Mouse (Mus musculus): Measurements from ENCODE around the gene Slc10a6. TPM values are rescaled to one million over a fixed set of nuclear protein-coding genes. Genes with fewer than 3 reads are reported as not detected.

The Slc10a6 gene
- total and polyA plus RNA-seq, 2 experiments, result 0.06 to 0.37 TPM

GRCm38 (mm10) chr5:103612316-103612715 lies 16.9 kb downstream of the Slc10a6 start:
- no peaks in the 10 kb centered on the region for H3K4me1 ChIP-seq (ENCODE audit: control insufficient read depth, insufficient read depth, low read length)
- no peak overlapping the region for H3K9ac ChIP-seq (ENCODE audit: low read depth, low read length)
- no peak for DNase-seq (ENCODE audit: extremely low read depth, low read depth, low spot score)
- no peak for TF ChIP-seq POLR2A (IDR thresholded peaks at IDR 0.05; ENCODE audit: extremely low read depth, insufficient read depth, low read length)
- peak; percentile 29; the same call in 1 of the 2 replicates for TF ChIP-seq CTCF (IDR thresholded peaks at IDR 0.05; ENCODE audit: low read depth, low read length)
- 83% methylated on average over 7 of the region's 7 CpGs for WGBS
- H3K36me3 ChIP-seq (ENCODE audit: control insufficient read depth, insufficient read depth, low read length), result no peaks in the 10 kb centered on the region; the same call in 1 of the 2 replicates
- H3K79me2 ChIP-seq (ENCODE audit: control insufficient read depth, insufficient read depth, low read length), result no peaks in the 10 kb centered on the region
- no peak overlapping the region for H3K4me3 ChIP-seq (ENCODE audit: insufficient read depth, low read depth, low read length)
- no peaks in the 10 kb centered on the region for H3K27me3 ChIP-seq (ENCODE audit: control insufficient read depth, insufficient read depth, low read length)
- H3K27ac ChIP-seq (replicated peaks; ENCODE audit: insufficient read depth, low read depth, low read length), result no peak overlapping the region

GRCm38 (mm10) chr5:103610856-103611472 lies 18.2 kb downstream of the Slc10a6 start:
- 86% methylated on average over 10 of the region's 10 CpGs for WGBS
- DNase-seq (ENCODE audit: extremely low read depth, low read depth, low spot score), result no peak

DNA sequence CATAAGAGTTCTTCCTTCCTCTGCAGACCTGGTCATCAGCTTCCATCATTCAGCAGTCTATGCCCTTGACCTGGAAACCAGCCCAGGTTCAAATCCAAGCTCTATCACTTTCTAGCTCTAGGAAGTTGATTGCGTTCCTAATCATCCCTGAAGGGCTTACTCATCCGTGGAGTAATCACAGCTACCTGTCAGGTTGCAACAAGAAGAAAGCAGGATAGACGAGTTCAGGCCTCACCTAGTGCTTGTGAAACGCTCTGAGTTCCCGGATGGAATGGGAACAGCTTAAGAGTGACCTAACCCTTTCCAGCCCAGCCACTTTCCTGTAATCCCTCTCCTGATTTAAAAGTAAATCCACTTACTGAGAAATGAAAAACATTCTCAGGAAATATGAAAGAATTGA lies 19.1 kb downstream of the Slc10a6 start:
- Histone ChIP-seq H3K36me3 (ENCODE audit: control insufficient read depth, insufficient read depth, low read length) (no peaks in the 10 kb centered on the region; the same call in 1 of the 2 replicates), H3K79me2 (ENCODE audit: control insufficient read depth, insufficient read depth, low read length) (no peaks in the 10 kb centered on the region), H3K27ac (replicated peaks; ENCODE audit: insufficient read depth, low read depth, low read length) (no peak overlapping the region), H3K4me3 (ENCODE audit: insufficient read depth, low read depth, low read length) (no peak overlapping the region), H3K27me3 (ENCODE audit: control insufficient read depth, insufficient read depth, low read length) (no peaks in the 10 kb centered on the region), H3K4me1 (ENCODE audit: control insufficient read depth, insufficient read depth, low read length) (no peaks in the 10 kb centered on the region), H3K9ac (ENCODE audit: low read depth, low read length) (no peak overlapping the region)
- WGBS, result 73% methylated on average over 5 of the region's 5 CpGs
- TF ChIP-seq CTCF (IDR thresholded peaks at IDR 0.05; ENCODE audit: low read depth, low read length), result no peak
- no peak for TF ChIP-seq POLR2A (IDR thresholded peaks at IDR 0.05; ENCODE audit: extremely low read depth, insufficient read depth, low read length)
- no peak for DNase-seq (ENCODE audit: extremely low read depth, low read depth, low spot score)

More at GRCm38 (mm10) chr5:103610856-103611472, 18.2 kb downstream of the Slc10a6 start:
- Histone ChIP-seq H3K4me3 (ENCODE audit: insufficient read depth, low read depth, low read length) (no peak overlapping the region), H3K27me3 (ENCODE audit: control insufficient read depth, insufficient read depth, low read length) (no peaks in the 10 kb centered on the region), H3K4me1 (ENCODE audit: control insufficient read depth, insufficient read depth, low read length) (no peaks in the 10 kb centered on the region), H3K36me3 (ENCODE audit: control insufficient read depth, insufficient read depth, low read length) (no peaks in the 10 kb centered on the region; the same call in 1 of the 2 replicates), H3K79me2 (ENCODE audit: control insufficient read depth, insufficient read depth, low read length) (no peaks in the 10 kb centered on the region), H3K9ac (ENCODE audit: low read depth, low read length) (no peak overlapping the region), H3K27ac (replicated peaks; ENCODE audit: insufficient read depth, low read depth, low read length) (no peak overlapping the region)
- TF ChIP-seq CTCF (IDR thresholded peaks at IDR 0.05; ENCODE audit: low read depth, low read length), result no peak

- H3K27me3 ChIP-seq (ENCODE audit: control insufficient read depth, insufficient read depth, low read length), result no peaks in the 10 kb centered on the region
- no peak overlapping the region for H3K4me3 ChIP-seq (ENCODE audit: insufficient read depth, low read depth, low read length)
- no peaks in the 10 kb centered on the region for H3K4me1 ChIP-seq (ENCODE audit: control insufficient read depth, insufficient read depth, low read length)
- H3K79me2 ChIP-seq (ENCODE audit: control insufficient read depth, insufficient read depth, low read length), result no peaks in the 10 kb centered on the region
- no peaks in the 10 kb centered on the region; the same call in 1 of the 2 replicates for H3K36me3 ChIP-seq (ENCODE audit: control insufficient read depth, insufficient read depth, low read length)
- WGBS, result 89% methylated on average over 7 of the region's 7 CpGs
- no peak for DNase-seq (ENCODE audit: extremely low read depth, low read depth, low spot score)
- no peak overlapping the region for H3K27ac ChIP-seq (replicated peaks; ENCODE audit: insufficient read depth, low read depth, low read length)
- TF ChIP-seq POLR2A (IDR thresholded peaks at IDR 0.05; ENCODE audit: extremely low read depth, insufficient read depth, low read length), result no peak
- TF ChIP-seq CTCF (IDR thresholded peaks at IDR 0.05; ENCODE audit: low read depth, low read length), result no peak
- H3K9ac ChIP-seq (ENCODE audit: low read depth, low read length), result no peak overlapping the region
Observed at GRCm38 (mm10) chr5:103605707-103606106, 23.5 kb downstream of the Slc10a6 start.

DNA sequence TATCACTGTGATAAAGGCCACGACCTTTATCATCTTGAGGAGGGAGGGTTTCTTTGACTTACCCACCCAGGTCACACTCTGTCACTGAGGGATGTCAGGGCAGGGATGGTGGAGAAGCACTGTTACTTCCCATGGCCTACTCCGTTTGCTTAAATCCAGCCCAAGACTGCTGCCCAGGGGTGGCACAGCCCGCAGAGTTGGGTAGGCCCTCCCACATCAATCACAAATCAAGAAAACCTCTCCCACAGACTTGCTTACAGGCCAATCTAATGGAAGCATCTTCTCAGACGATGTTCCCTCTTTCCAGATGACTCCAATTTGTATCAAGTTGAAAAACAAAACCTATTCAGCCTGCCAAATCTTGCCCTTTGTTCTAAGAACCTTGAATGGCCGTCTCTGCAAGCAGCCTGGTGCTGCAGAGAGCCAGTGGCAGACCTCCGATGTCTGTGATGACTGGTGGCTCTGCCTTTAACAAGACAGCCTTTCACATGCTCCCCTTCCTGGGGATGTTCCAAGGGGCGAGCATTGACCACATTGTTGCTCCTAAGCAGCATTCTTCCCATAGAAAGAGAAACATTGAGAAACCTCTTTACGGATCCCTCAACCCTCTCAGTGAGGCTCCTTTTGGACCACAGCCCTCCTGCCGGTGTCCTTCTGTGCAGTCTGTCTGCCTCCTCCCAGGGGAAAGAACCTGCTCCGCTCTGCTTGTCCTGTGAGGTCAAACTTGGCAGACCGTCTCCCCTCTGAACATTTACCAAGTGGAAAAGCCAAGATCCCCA lies 25.9 kb downstream of the Slc10a6 start:
- H3K4me1 ChIP-seq (ENCODE audit: control insufficient read depth, insufficient read depth, low read length), result no peaks in the 10 kb centered on the region
- 87% methylated on average over 11 of the region's 11 CpGs for WGBS
- H3K9ac ChIP-seq (ENCODE audit: low read depth, low read length), result no peak overlapping the region
- no peak for DNase-seq (ENCODE audit: extremely low read depth, low read depth, low spot score)
- no peak overlapping the region for H3K4me3 ChIP-seq (ENCODE audit: insufficient read depth, low read depth, low read length)
- no peaks in the 10 kb centered on the region for H3K27me3 ChIP-seq (ENCODE audit: control insufficient read depth, insufficient read depth, low read length)
- H3K79me2 ChIP-seq (ENCODE audit: control insufficient read depth, insufficient read depth, low read length), result no peaks in the 10 kb centered on the region
- H3K36me3 ChIP-seq (ENCODE audit: control insufficient read depth, insufficient read depth, low read length), result no peaks in the 10 kb centered on the region
- TF ChIP-seq POLR2A (IDR thresholded peaks at IDR 0.05; ENCODE audit: extremely low read depth, insufficient read depth, low read length) (no peak), CTCF (IDR thresholded peaks at IDR 0.05; ENCODE audit: low read depth, low read length) (no peak)
- H3K27ac ChIP-seq (replicated peaks; ENCODE audit: insufficient read depth, low read depth, low read length), result no peak overlapping the region

- Histone ChIP-seq H3K4me3 (ENCODE audit: insufficient read depth, low read depth, low read length) (no peak overlapping the region), H3K27me3 (ENCODE audit: control insufficient read depth, insufficient read depth, low read length) (no peaks in the 10 kb centered on the region), H3K4me1 (ENCODE audit: control insufficient read depth, insufficient read depth, low read length) (no peaks in the 10 kb centered on the region), H3K36me3 (ENCODE audit: control insufficient read depth, insufficient read depth, low read length) (no peaks in the 10 kb centered on the region), H3K9ac (ENCODE audit: low read depth, low read length) (no peak overlapping the region), H3K79me2 (ENCODE audit: control insufficient read depth, insufficient read depth, low read length) (no peaks in the 10 kb centered on the region), H3K27ac (replicated peaks; ENCODE audit: insufficient read depth, low read depth, low read length) (no peak overlapping the region)
- no peak for DNase-seq (ENCODE audit: extremely low read depth, low read depth, low spot score)
- TF ChIP-seq CTCF (IDR thresholded peaks at IDR 0.05; ENCODE audit: low read depth, low read length), result no peak
- no peak for TF ChIP-seq POLR2A (IDR thresholded peaks at IDR 0.05; ENCODE audit: extremely low read depth, insufficient read depth, low read length)
- WGBS, result 79% methylated on average over 5 of the region's 5 CpGs
Observed at GRCm38 (mm10) chr5:103598881-103599280, 30.3 kb downstream of the Slc10a6 start.

All from liver, adult 2 months (tissue).